Mouse (Mus musculus): ENCODE data around the gene Stc2. TPM values are rescaled to one million over a fixed set of nuclear protein-coding genes. Genes with fewer than 3 reads are reported as not detected.

The Stc2 gene
- polyA plus RNA-seq, 1 experiment from 2014 or later = 0.66 TPM

- WGBS = 80% methylated on average over 1 of the region's 1 CpGs
- Histone ChIP-seq H3K9me3 (ENCODE audit: low read length) (no peaks in the 10 kb centered on the region), H3K9ac (replicated peaks; ENCODE audit: low read depth) (no peak overlapping the region), H3K4me1 (ENCODE audit: insufficient read depth, low read depth, low read length) (no peaks in the 10 kb centered on the region), H3K36me3 (ENCODE audit: insufficient read depth, low read length) (no peaks in the 10 kb centered on the region), H3K4me3 (ENCODE audit: low read depth, low read length) (no peak overlapping the region), H3K27ac (ENCODE audit: low read length) (no peak overlapping the region), H3K27me3 (replicated peaks; ENCODE audit: insufficient read depth, low read length) (no peaks in the 10 kb centered on the region), H3K4me2 (replicated peaks; ENCODE audit: low read depth, low read length) (no peak overlapping the region)
- TF ChIP-seq EP300 (IDR thresholded peaks at IDR 0.05) (no peak), CTCF (IDR thresholded peaks at IDR 0.05) (no peak)
- DNase-seq (ENCODE audit: low spot score) = no peak
- ATAC-seq = no peak
Measured at GRCm38 (mm10) chr11:31354514-31354913, 15.4 kb downstream of the Stc2 start.

Other genes with a start within 250 kb of the Stc2 start
- gene Gm17332, start 187.6 kb downstream of the Stc2 start, polyA plus RNA-seq (2015; fragmentation: Nextera tagmentation; extraction: Ambion mirVana) = not detected in 2 replicates

Measured in lung, postnatal 0 days (tissue).